Mouse (Mus musculus): ENCODE measurements at regions not wholly inside any gene's neighbourhood (a gene's known extent, or its start where the extent isn't known, plus 50 kb on each side); places are given as distances from the start of the nearest gene placed in this dataset.
"Not testable (repeated sequence)": the region's sequence is repeated elsewhere in the genome, so short reads cannot be mapped to it uniquely, and the experiment has no call there.

DNA sequence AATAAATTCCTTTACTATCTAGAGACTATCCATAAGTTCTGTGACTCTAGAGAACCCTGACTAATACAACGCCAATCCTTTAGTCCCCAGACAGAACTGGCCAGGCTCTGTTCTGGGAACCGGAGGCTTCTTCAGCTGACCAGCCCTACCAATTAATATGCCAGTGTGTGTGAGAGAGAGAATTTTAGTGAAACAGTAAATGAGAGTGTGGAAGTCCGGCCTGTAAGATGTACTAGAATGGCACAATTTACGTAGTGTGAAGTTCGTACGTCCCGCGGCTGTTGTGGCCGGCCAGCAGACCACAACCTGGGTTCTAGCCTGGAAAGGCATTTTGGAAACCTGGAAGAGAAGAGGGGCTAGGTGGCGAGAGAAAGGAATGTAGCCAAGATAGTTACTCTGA, 83.7 kb upstream of the Lemd2 start:
- DNase-seq (ENCODE audit: low spot score in 2 of 2): not testable (repeated sequence)

DNA sequence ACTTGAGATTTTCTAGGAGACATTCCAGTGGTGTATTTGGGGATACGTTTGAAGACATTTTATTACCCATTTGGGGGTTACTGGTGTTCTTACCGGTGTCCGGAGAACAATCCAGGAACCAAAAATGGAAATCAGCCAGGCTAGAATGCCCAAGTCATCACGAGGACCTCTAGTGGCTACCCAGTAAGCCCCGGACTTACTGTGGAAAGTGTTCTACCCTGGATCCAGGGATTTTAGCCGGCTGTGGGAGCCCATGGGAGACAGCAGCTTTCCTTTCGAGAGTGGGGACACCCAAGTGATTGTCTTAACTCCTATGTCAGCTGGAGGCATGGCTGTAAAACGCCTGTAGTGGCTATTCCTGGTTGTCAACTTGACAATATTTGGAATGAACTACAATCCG, 77.0 kb upstream of the Lemd2 start:
- DNase-seq (ENCODE audit: low spot score in 2 of 2): no peak

DNA sequence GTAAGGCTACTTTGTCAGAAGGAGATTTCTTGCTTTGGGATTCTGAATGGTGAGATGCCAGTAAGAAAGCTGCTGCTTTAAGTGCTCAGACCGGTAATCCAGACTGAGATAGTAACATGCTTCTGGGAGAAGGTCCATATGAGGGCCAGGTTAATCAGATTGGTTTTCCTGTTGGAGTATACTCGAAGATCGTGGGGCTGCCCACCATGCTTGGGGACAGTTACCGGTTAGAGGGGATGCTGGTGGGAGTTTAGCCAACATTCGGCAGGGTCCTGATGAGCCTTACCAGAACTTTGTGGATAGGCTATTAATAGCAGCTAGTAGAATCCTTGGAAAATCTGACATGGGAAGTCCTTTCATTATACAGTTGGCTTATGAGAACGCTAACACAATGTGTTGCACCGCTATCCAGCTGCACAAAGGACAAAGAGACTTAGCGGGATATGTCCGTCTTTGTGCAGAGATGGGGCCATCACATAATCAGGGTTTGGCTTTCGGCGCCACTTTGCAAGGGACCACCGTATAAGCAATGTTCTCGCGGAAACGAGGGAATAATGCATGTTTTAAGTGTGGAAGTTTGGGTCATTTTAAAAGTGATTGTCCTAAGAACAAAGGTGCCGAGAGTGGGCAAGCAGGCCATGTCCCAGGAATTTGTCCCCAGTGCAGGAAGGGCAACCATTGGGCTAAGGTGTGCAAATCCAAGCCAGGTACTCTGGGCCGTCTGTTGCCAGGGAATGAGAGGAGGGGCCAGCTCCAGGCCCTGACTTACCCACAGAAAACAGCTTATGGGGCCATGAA, 75.4 kb upstream of the Lemd2 start:
- DNase-seq (ENCODE audit: low spot score in 2 of 2): not testable (repeated sequence)

DNA sequence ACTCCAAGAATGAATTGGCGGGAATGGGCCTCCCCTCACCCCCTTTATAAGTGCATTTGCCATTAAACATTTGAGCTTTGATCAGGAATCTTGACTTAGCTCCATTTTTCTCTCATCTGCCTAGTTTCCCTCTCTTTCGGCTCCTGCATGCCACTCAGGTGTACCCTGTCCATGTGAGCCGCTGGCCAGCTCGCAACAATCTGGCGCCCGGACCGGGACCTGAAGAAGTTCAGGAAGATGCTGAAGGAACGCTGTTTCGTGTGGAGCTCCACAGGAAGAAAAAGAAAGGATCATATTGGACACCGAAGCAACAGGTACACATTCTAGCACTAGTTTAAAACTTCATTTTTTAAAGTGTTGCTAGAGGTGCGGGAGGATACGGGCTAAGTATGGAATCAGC, 73.5 kb upstream of the Lemd2 start:
- DNase-seq (ENCODE audit: low spot score in 2 of 2): not testable (repeated sequence)

DNA sequence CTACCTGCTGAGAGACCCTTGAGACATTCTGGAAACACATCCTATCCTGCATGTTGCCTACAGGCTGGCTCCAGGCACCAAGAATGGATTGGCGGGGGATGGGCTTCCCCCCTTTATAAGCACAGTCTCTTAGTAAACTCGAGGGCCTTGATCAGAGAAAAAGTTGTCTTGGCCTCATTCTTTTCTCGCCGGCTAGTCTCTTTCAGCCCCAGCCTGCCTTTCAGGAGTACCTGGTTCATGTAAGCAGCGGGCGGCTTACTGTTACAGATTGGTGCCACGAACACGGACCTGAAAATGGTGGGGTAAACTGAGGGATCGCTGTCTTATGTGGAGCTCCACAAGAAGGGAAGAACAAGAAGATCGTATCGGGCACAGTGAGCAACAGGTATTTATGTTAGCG, 67.5 kb upstream of the Lemd2 start:
- not testable (repeated sequence) for DNase-seq (ENCODE audit: low spot score in 2 of 2)

DNA sequence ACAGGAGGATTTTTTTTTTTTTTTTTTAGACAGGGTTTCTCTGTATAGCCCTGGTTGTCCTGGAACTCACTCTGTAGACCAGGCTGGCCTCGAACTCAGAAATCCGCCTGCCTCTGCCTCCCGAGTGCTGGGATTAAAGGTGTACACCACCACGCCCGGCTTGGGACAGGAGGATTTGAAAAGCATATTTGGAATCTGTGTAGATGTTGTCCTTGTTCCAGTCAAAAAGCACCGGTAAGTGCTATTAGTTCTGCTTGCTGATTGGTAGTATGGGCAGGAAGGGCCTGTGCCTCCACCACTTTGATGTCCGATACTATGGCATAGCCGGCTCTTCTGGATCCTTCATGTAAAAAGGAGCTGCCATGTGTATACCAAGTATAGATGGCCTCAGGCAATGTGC, 66.5 kb upstream of the Lemd2 start:
- not testable (repeated sequence) for DNase-seq (ENCODE audit: low spot score in 2 of 2)

DNA sequence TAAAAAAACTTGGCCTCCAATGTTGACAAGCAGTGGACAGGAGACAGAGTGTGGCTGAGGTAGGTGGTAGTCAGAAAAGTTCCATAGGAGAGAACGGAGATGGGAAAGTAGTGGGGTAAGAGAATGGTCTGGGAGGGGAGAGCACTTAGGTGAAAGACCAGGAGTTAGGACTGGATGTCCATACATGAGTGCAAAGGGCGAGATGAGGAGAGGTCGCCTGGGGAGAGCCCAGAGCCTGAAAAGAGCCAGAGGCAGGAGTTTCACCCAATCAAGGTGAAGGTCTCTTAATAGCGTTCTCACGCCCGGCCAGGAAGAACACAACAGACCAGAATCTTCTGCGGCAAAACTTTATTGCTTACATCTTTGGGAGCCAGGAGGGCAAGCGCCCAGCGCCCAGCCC, 60.3 kb upstream of the Lemd2 start:
- not testable (repeated sequence) for DNase-seq (ENCODE audit: low spot score in 2 of 2)

DNA sequence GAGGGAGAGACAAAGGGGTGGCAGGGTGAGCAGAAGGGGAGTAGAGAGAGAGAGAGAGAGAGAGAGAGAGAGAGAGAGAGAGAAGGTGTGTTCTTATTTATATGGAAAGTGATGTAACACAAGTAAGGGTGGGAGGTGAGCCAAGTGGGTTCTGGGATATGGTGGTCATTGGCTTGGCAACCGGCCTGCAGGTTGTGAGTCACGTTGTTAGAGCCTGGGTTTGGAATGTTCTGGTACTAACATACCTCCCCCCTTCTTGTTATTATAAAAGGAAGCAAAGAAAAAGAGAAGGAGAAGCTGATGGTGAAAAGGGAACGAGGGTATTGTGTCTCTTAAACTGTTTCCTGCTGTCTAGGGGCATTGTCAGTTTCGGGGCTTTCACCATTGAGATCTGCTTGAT, 58.3 kb upstream of the Lemd2 start:
- no peak for DNase-seq (ENCODE audit: low spot score in 2 of 2)

DNA sequence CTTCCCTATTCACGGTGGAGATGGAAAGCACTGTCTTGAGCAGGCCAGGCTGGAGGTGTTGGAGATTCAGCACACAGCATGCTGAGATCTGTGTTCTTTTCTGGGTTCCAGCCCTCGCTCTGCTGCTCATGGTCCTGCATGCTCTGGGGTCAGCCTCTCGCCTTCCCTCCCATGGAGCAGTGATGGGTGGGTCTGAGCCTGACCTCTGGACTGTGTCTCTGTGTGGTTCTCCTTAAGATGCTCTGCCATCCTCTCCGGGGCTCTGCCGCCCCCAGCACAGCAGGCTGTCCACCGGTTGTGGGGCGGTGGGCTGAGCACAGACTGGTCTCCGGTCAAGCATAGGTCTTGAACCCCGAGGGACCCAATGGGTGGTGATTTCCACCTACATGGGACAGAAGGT, 57.7 kb upstream of the Lemd2 start:
- no peak for DNase-seq (ENCODE audit: low spot score in 2 of 2)

DNA sequence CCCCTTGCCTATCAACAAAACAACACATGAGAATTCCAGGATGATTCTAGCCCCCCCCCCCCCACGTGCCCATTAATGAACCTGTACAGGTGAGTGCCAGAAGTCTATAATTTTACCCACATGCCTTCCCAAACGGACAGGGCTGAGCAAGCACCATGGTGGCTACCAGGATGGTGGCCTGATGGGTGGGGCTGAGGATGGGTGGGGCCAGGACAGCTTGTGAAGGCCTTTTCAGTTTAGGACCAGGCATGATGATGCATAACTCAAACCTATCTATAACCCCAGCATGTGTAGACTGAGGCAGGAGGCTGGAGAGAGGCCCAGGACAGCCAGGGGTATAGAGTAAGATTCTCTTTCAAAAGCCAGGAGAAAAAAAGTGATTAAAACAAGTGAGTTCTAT, 57.0 kb upstream of the Lemd2 start:
- no peak for DNase-seq (ENCODE audit: low spot score in 2 of 2)

DNA sequence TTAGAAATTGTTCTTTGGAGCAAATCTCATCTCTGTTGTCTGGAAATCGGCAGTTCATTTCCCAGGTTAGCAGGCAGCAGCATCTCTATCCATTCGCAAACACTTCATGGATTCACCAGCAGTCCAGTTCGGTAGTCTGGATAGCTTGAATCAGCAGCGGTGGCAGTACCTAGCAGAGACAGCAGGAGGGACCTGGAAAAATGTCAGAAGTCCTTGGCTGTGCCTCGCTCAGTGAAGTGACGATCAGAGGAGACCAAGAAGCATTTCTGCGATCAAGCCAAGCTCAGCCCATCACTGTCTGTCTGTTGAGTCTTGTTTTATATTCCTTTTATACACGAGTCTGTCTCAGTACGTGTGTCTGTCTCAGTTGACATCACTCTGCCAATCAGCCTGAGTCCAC, 55.8 kb upstream of the Lemd2 start:
- DNase-seq (ENCODE audit: low spot score in 2 of 2): no peak

DNA sequence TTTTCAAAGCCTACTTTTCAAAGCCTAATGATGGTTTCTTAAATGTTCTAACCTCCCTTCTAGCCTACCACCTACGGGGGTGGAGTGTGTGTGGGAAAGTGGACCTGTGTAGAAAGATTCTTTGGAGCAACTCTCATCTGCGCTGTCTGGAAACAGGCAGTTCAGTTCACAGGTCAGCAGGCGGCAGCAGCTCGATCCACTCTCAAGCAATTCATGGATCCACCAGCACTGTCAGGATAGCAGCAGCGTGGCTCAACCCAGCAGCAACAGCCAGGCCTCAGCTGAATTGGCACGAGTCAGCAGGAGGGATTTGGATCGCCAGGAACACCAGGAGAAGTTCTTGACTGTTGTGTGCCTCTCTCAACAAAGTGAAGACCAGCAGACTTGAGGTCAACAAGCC, 53.1 kb upstream of the Lemd2 start:
- DNase-seq (ENCODE audit: low spot score in 2 of 2): no peak

DNA sequence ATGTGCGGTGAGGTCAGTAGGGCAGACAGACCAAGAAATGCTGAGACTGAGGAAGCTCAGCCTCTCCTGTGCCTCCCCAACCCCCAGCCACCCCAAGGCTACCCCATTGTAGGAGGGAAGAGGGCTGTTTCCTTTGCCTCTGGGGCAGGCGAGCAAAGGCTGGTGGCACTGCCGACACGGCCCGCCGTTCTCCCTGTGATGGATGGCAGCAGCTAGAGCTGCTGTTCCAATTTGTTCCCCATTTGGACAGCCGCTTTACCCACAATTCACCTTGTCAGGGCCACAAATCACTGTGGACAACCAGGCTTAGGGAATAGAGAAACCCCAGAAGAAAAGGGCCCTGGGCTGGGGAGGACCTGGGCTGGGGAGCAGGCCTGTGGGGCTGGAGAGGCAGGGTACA, 51.5 kb upstream of the Lemd2 start:
- DNase-seq (ENCODE audit: low spot score in 2 of 2): no peak

All from spleen, postnatal 36 days (tissue).